Mouse (Mus musculus): ENCODE data around the gene Retnlb.
A peak's percentile ranks its signal among the peaks of the same experiment; 100 is the strongest.

Retnlb gene

GRCm38 (mm10) chr16:48816695-48817094 is at the start of gene Retnlb:
TSS of gene Retnlb (plus strand) at chr16:48816856.
- no peak for DNase-seq (ENCODE audit: low read depth)

GRCm38 (mm10) chr16:48769183-48769582 is 47.5 kb upstream of the Retnlb start:
- DNase-seq (ENCODE audit: low read depth) = no peak

GRCm38 (mm10) chr16:48771971-48772445 is 44.6 kb upstream of the Retnlb start, which contains the start of gene Trat1:
TSS of gene Trat1 (minus strand) at chr16:48772021.
- DNase-seq (ENCODE audit: low read depth) = no peak

GRCm38 (mm10) chr16:48777254-48777653 is 39.4 kb upstream of the Retnlb start:
- peak; percentile 49 for DNase-seq (ENCODE audit: low read depth)

GRCm38 (mm10) chr16:48786258-48786657 is 30.4 kb upstream of the Retnlb start:
- peak; percentile 93 for DNase-seq (ENCODE audit: low read depth)

- peak; percentile 96 for DNase-seq (ENCODE audit: low read depth)
Observed at GRCm38 (mm10) chr16:48788704-48789185, 27.9 kb upstream of the Retnlb start.

- no peak for DNase-seq (ENCODE audit: low read depth)
Observed at GRCm38 (mm10) chr16:48798285-48798684, 18.4 kb upstream of the Retnlb start.

GRCm38 (mm10) chr16:48799470-48799869 is 17.2 kb upstream of the Retnlb start:
- peak; percentile 46 for DNase-seq (ENCODE audit: low read depth)

- peak; percentile 52 for DNase-seq (ENCODE audit: low read depth)
Observed at GRCm38 (mm10) chr16:48800906-48801305, 15.8 kb upstream of the Retnlb start.

- DNase-seq (ENCODE audit: low read depth) = no peak
Observed at GRCm38 (mm10) chr16:48805412-48805811, 11.2 kb upstream of the Retnlb start.

- DNase-seq (ENCODE audit: low read depth) = peak; percentile 51
Observed at GRCm38 (mm10) chr16:48806521-48806920, 10.1 kb upstream of the Retnlb start.

- DNase-seq (ENCODE audit: low read depth) = peak; percentile 55
Observed at GRCm38 (mm10) chr16:48809374-48809773, 7.3 kb upstream of the Retnlb start.

GRCm38 (mm10) chr16:48811881-48812436 is 4.7 kb upstream of the Retnlb start:
- DNase-seq (ENCODE audit: low read depth) = peak; percentile 41

GRCm38 (mm10) chr16:48818524-48818923 is 1.9 kb downstream of the Retnlb start:
- peak; percentile 90 for DNase-seq (ENCODE audit: low read depth)

- no peak for DNase-seq (ENCODE audit: low read depth)
Observed at GRCm38 (mm10) chr16:48826474-48826873, 9.8 kb downstream of the Retnlb start.

GRCm38 (mm10) chr16:48827625-48828024 is 11.0 kb downstream of the Retnlb start:
- DNase-seq (ENCODE audit: low read depth) = no peak

- DNase-seq (ENCODE audit: low read depth) = peak; percentile 88
Observed at GRCm38 (mm10) chr16:48829060-48829459, 12.4 kb downstream of the Retnlb start.

- DNase-seq (ENCODE audit: low read depth) = no peak
Observed at GRCm38 (mm10) chr16:48832055-48832454, 15.4 kb downstream of the Retnlb start.

GRCm38 (mm10) chr16:48833626-48834025 is 17.0 kb downstream of the Retnlb start:
- peak; percentile 90 for DNase-seq (ENCODE audit: low read depth)

GRCm38 (mm10) chr16:48842266-48842665 is 25.6 kb downstream of the Retnlb start, which contains the start of gene Retnla:
TSS of gene Retnla (plus strand) at chr16:48842551.
- DNase-seq (ENCODE audit: low read depth) = no peak

GRCm38 (mm10) chr16:48843671-48844386 is 27.2 kb downstream of the Retnlb start:
- DNase-seq (ENCODE audit: low read depth) = peak; percentile 36

- peak; percentile 92 for DNase-seq (ENCODE audit: low read depth)
Observed at GRCm38 (mm10) chr16:48865004-48865403, 48.3 kb downstream of the Retnlb start.

- no peak for DNase-seq (ENCODE audit: low read depth)
Observed at GRCm38 (mm10) chr16:48867690-48868089, 51.0 kb downstream of the Retnlb start.
